Mouse (Mus musculus) neural tube, embryonic 15.5 days (tissue): Measurements from ENCODE around the gene Znrf4. TPM values are rescaled to one million over a fixed set of nuclear protein-coding genes. Genes with fewer than 3 reads are reported as not detected.
"Not testable (repeated sequence)": the region's sequence is repeated elsewhere in the genome, so short reads cannot be mapped to it uniquely, and the experiment has no call there.

ENCODE experiments used
- ATAC-seq: fragments of 200-750 bp; cut with Nextera tagmentation; 2 replicates; pipeline ENCODE4 v1.8.0; 2017; ENCODE audit warnings: mild to moderate bottlenecking, moderate TSS enrichment, moderate library complexity; ENCODE audit not compliant: low FRiP score
- H3K27ac ChIP-seq: fragments of 300-500 bp; sonication (generic); replicated peaks from 2 replicates; pipeline ENCODE4 v1.5.1; 2015; ENCODE audit warnings: mild to moderate bottlenecking, inconsistent platforms
- H3K27me3 ChIP-seq: fragments of 300-500 bp; sonication (generic); replicated peaks from 2 replicates; pipeline ENCODE4 v1.6.1; 2015; ENCODE audit warnings: inconsistent platforms
- H3K36me3 ChIP-seq: fragments of 300-500 bp; sonication (generic); 2 replicates; pipeline ENCODE4 v1.6.1; 2015; ENCODE audit warnings: inconsistent platforms
- H3K4me1 ChIP-seq: fragments of 300-500 bp; sonication (generic); 2 replicates; pipeline ENCODE4 v1.6.1; 2015; ENCODE audit warnings: inconsistent platforms
- H3K4me2 ChIP-seq: fragments of 300-500 bp; sonication (generic); 2 replicates; pipeline ENCODE4 v1.6.1; 2015; ENCODE audit warnings: inconsistent platforms, mild to moderate bottlenecking, moderate library complexity
- H3K4me3 ChIP-seq: fragments of 300-500 bp; sonication (generic); replicated peaks from 2 replicates; pipeline ENCODE4 v1.5.1; 2015; ENCODE audit warnings: mild to moderate bottlenecking, inconsistent platforms
- H3K9ac ChIP-seq: fragments of 300-500 bp; sonication (generic); replicated peaks from 2 replicates; pipeline ENCODE4 v1.6.1; 2015; ENCODE audit warnings: mild to moderate bottlenecking, inconsistent platforms
- H3K9me3 ChIP-seq: fragments of 300-500 bp; sonication (generic); replicated peaks from 2 replicates; pipeline ENCODE4 v1.6.1; 2016; ENCODE audit warnings: inconsistent platforms
- WGBS: fragments of 180-500 bp; shearing (Covaris S2); methylation state at CpG from one replicate; pipeline ENCODE4 v1.1.7; 2015; ENCODE audit warnings: mixed read lengths; 5-methylcytosine and 5-hydroxymethylcytosine counted together
- polyA plus RNA-seq: library from polyadenylated mRNA; unstranded; fragments of >200 nt; fragmentation: Nextera tagmentation; extraction: Ambion mirVana; gene quantifications from 2 replicates; pipeline ENCODE4 v1.2.1, GENCODE M21; 2015

The Znrf4 gene
- polyA plus RNA-seq, 1 experiment from 2014 or later, result not detected

GRCm38 (mm10) chr17:56506417-56507065 lies 5.7 kb downstream of the Znrf4 start:
- H3K27ac ChIP-seq, result peak overlapping the region; percentile 95
- H3K4me2 ChIP-seq, result peak overlapping the region; percentile 95
- WGBS, result 57% methylated on average over 15 of the region's 15 CpGs
- ATAC-seq, result no peak
- no peaks in the 10 kb centered on the region for H3K36me3 ChIP-seq
- H3K9me3 ChIP-seq, result no peaks in the 10 kb centered on the region
- peaks cover 18% of the 10 kb centered on the region for H3K27me3 ChIP-seq
- H3K4me3 ChIP-seq, result peak overlapping the region; percentile 58
- H3K4me1 ChIP-seq, result peaks cover 52% of the 10 kb centered on the region
- H3K9ac ChIP-seq, result peak overlapping the region; percentile 83

DNA sequence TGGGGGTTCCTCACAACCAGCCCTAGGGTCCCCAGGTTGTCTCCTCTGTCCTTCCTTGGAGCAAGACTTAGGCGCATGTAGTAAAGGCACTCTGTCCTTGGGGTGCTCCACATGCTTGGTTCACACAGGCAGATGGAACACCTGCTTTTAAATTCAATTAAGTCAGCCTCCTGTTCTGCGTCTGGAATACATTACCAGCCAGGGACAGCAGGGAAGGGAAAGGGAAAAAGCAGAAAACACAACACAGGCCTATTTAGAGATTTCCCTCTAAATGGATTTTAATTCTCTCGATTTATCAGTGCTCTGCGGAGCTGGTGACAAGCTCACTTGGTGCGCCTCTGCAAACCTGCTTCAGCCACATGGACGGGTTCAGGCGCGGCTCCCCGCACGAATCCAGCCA lies 6.8 kb downstream of the Znrf4 start:
- H3K27ac ChIP-seq, result 0 out of 2 replicates have a peak overlapping the region, but pooled peaks have one; percentile 9
- 66% methylated on average over 10 of the region's 10 CpGs for WGBS
- peaks cover 41% of the 10 kb centered on the region for H3K4me1 ChIP-seq
- no peak overlapping the region for H3K4me3 ChIP-seq
- no peak for ATAC-seq
- no peak overlapping the region for H3K9ac ChIP-seq
- no peaks in the 10 kb centered on the region for H3K36me3 ChIP-seq
- no peaks in the 10 kb centered on the region for H3K9me3 ChIP-seq
- peaks cover 6% of the 10 kb centered on the region for H3K27me3 ChIP-seq
- H3K4me2 ChIP-seq, result no peak overlapping the region

DNA sequence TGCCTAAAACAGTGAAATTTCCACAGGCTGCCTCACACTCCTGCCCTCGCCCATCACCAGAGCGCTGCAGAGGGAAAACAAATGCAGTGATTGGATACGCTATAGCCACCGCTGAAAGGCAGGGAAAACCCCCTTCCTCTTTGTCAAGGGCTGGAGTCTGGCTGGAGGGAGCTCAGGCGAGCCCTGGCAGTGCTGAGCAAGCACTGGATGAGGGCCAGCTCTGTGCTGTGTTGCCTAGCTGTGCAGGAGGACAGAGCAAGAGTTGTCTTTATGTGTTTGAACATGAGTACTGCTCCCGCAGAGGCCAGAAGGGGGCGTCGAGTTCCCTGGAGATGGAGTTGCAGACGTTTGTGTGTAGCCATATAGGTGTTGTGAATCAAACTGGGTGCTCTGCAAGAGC lies 9.7 kb downstream of the Znrf4 start:
- Histone ChIP-seq H3K4me2 (no peak overlapping the region), H3K36me3 (no peaks in the 10 kb centered on the region), H3K27me3 (no peaks in the 10 kb centered on the region), H3K9me3 (no peaks in the 10 kb centered on the region), H3K4me3 (no peak overlapping the region), H3K9ac (no peak overlapping the region), H3K4me1 (peaks cover 36% of the 10 kb centered on the region), H3K27ac (peak overlapping the region; percentile 57)
- 22% methylated on average over 9 of the region's 9 CpGs for WGBS
- peak; percentile 53 for ATAC-seq

DNA sequence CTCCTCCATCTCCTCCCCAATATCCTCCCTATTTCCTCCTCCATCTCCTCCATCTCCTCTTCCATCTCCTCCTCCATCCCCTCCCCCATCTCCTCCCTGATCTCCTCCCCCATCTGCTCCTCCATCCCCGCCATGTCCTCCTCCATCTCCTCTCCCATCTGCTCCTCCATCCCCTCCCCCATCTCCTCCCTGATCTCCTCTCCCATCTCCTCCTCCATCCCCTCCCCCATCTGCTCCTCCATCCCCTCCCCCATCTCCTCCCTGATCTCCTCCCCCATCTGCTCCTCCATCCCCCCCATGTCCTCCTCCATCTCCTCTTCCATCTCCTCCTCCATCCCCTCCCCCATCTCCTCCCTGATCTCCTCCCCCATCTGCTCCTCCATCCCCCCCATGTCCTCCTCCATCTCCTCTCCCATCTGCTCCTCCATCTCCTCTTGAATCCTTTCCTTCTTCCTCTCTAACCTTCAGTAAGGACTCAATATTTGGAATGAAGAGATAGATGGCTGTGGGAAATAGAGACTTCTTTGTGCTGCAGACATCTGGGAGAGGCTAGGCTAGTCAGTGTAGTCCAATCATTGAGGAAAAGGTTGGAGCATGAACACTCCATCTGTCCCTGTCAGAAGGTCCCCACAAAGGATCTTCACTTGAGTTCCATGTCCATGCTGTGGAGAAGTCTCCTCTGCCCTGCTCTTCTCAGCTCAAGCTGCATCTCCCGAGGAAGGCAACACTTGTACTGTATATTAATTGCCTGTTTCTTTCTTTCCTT lies 10.4 kb downstream of the Znrf4 start:
- ATAC-seq, H3K9ac ChIP-seq, H3K36me3 ChIP-seq, H3K9me3 ChIP-seq, H3K27me3 ChIP-seq, H3K4me3 ChIP-seq, H3K4me2 ChIP-seq: not testable (repeated sequence)
- WGBS, result 41% methylated on average over 2 of the region's 2 CpGs
- peaks cover 33% of the 10 kb centered on the region for H3K4me1 ChIP-seq
- peak overlapping the region; percentile 57 for H3K27ac ChIP-seq

- H3K27ac ChIP-seq, result no peak overlapping the region
- no peak for ATAC-seq
Observed at GRCm38 (mm10) chr17:56499229-56499628, 13.0 kb downstream of the Znrf4 start.

GRCm38 (mm10) chr17:56494480-56494879 lies 17.8 kb downstream of the Znrf4 start:
- no peak for ATAC-seq
- no peak overlapping the region for H3K4me3 ChIP-seq
- no peak overlapping the region for H3K4me2 ChIP-seq
- no peak overlapping the region for H3K27ac ChIP-seq
- no peak overlapping the region for H3K9ac ChIP-seq
- peaks cover 15% of the 10 kb centered on the region for H3K4me1 ChIP-seq
- H3K27me3 ChIP-seq, result no peaks in the 10 kb centered on the region
- H3K9me3 ChIP-seq, result peaks cover 12% of the 10 kb centered on the region; the same call in 1 of the 2 replicates
- H3K36me3 ChIP-seq, result no peaks in the 10 kb centered on the region
- 63% methylated on average over 2 of the region's 2 CpGs for WGBS

More at GRCm38 (mm10) chr17:56499229-56499628, 13.0 kb downstream of the Znrf4 start:
- Histone ChIP-seq H3K27me3 (no peaks in the 10 kb centered on the region), H3K9ac (no peak overlapping the region), H3K9me3 (0 out of 2 replicates have a peak, but pooled peaks cover 5% of the 10 kb centered on the region), H3K4me2 (no peak overlapping the region), H3K4me1 (peaks cover 23% of the 10 kb centered on the region), H3K4me3 (no peak overlapping the region), H3K36me3 (no peaks in the 10 kb centered on the region)
- 52% methylated on average over 5 of the region's 5 CpGs for WGBS

DNA sequence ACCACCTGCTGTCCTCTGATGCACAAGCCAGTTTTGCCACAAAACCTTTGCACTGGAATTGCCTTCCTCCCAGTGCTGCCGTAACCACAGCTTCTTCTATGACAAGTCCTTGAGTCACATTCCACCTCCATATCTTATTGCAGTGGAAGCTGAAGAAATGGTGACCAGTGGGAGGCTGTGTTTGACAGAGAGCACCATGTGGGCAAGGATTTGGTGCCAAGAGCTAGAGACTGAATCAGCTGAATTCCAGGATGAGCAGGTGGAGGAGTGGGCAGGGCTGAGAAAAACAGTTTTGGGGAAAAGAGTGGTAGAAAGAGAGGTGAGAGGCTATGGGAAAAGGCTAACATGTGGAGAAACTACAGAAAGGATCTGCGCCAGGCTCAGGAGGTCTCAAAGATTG lies 18.4 kb downstream of the Znrf4 start:
- WGBS, result 96% methylated on average over 2 of the region's 2 CpGs
- no peaks in the 10 kb centered on the region for H3K36me3 ChIP-seq
- H3K27me3 ChIP-seq, result no peaks in the 10 kb centered on the region
- H3K9ac ChIP-seq, result no peak overlapping the region
- no peak overlapping the region for H3K27ac ChIP-seq
- H3K9me3 ChIP-seq, result peaks cover 12% of the 10 kb centered on the region; the same call in 1 of the 2 replicates
- peaks cover 10% of the 10 kb centered on the region for H3K4me1 ChIP-seq
- H3K4me3 ChIP-seq, result no peak overlapping the region
- ATAC-seq, result no peak
- H3K4me2 ChIP-seq, result no peak overlapping the region

GRCm38 (mm10) chr17:56490438-56491152 lies 21.6 kb downstream of the Znrf4 start:
- no peak for ATAC-seq
- Histone ChIP-seq H3K9ac (no peak overlapping the region), H3K4me1 (peaks cover 23% of the 10 kb centered on the region), H3K9me3 (peaks cover 12% of the 10 kb centered on the region; the same call in 1 of the 2 replicates), H3K27me3 (no peaks in the 10 kb centered on the region), H3K4me3 (no peak overlapping the region), H3K36me3 (no peaks in the 10 kb centered on the region), H3K27ac (no peak overlapping the region), H3K4me2 (no peak overlapping the region)
- WGBS, result 81% methylated on average over 7 of the region's 7 CpGs

- H3K4me2 ChIP-seq, result peak overlapping the region; percentile 30
- no peak overlapping the region for H3K9ac ChIP-seq
- H3K9me3 ChIP-seq, result no peaks in the 10 kb centered on the region
- 2% methylated on average over 12 of the region's 12 CpGs for WGBS
- no peak overlapping the region for H3K4me3 ChIP-seq
- no peaks in the 10 kb centered on the region for H3K27me3 ChIP-seq
- H3K27ac ChIP-seq, result peak overlapping the region; percentile 78
- no peaks in the 10 kb centered on the region for H3K36me3 ChIP-seq
- H3K4me1 ChIP-seq, result peaks cover 23% of the 10 kb centered on the region
- peak; percentile 76 for ATAC-seq
Observed at GRCm38 (mm10) chr17:56488028-56488427, 24.2 kb downstream of the Znrf4 start.

GRCm38 (mm10) chr17:56487441-56487888 lies 24.8 kb downstream of the Znrf4 start:
- Histone ChIP-seq H3K4me3 (no peak overlapping the region), H3K9me3 (no peaks in the 10 kb centered on the region), H3K4me2 (peak overlapping the region; percentile 30), H3K4me1 (peaks cover 23% of the 10 kb centered on the region), H3K27ac (peak overlapping the region; percentile 78), H3K27me3 (no peaks in the 10 kb centered on the region), H3K9ac (no peak overlapping the region; the same call in 1 of the 2 replicates), H3K36me3 (no peaks in the 10 kb centered on the region)
- 3% methylated on average over 8 of the region's 16 CpGs for WGBS
- peak; percentile 79 for ATAC-seq

DNA sequence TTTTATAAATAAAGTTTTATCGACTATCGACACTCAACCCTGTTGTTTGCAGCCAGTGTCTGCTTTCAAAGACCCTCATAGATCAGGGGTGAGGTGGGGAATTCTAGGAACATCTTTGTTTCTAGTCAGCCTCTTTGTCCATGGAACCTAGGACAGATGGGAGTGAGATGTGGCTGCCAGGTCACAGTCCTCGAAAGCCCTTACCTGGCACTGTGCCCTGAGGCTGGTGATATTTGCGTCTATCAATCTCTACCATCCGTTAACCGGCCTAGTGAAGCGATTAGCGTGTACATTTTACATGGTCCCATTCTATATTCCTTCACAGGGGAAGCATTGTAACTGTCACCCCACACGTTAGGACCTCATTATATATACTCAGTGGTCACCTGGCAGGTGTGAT lies 26.3 kb downstream of the Znrf4 start:
- Histone ChIP-seq H3K27me3 (no peaks in the 10 kb centered on the region), H3K27ac (no peak overlapping the region), H3K9me3 (no peaks in the 10 kb centered on the region), H3K4me2 (no peak overlapping the region), H3K4me3 (no peak overlapping the region), H3K36me3 (no peaks in the 10 kb centered on the region), H3K9ac (no peak overlapping the region), H3K4me1 (peaks cover 23% of the 10 kb centered on the region)
- 84% methylated on average over 9 of the region's 9 CpGs for WGBS
- no peak for ATAC-seq
